Mouse (Mus musculus) naive thymus-derived CD4-positive, alpha-beta T cell, adult 2 months (primary cell): ENCODE measurements at regions not wholly inside any gene's neighbourhood (a gene's known extent, or its start where the extent isn't known, plus 50 kb on each side); places are given as distances from the start of the nearest gene placed in this dataset.

Experiments
- DNase-seq: peaks from one replicate; pipeline ENCODE4 v3.0.0-alpha.2; 2011; ENCODE audit warnings: low read depth

- DNase-seq, result no peak
Measured at GRCm38 (mm10) chr12:118784643-118785042, 61.5 kb upstream of the Sp8 start.

- no peak for DNase-seq
Measured at GRCm38 (mm10) chr12:118781978-118782377, 64.2 kb upstream of the Sp8 start.

- no peak for DNase-seq
Measured at GRCm38 (mm10) chr12:118775463-118776064, 70.6 kb upstream of the Sp8 start.

GRCm38 (mm10) chr12:118772790-118773189, 73.3 kb upstream of the Sp8 start:
- DNase-seq, result no peak

GRCm38 (mm10) chr12:118766472-118766871, 79.7 kb upstream of the Sp8 start:
- no peak for DNase-seq

- no peak for DNase-seq
Measured at GRCm38 (mm10) chr12:118754076-118754475, 92.1 kb upstream of the Sp8 start.

- DNase-seq, result no peak
Measured at GRCm38 (mm10) chr12:118739103-118739502, 107.0 kb upstream of the Sp8 start.

GRCm38 (mm10) chr12:118725891-118726290, 120.2 kb upstream of the Sp8 start:
- no peak for DNase-seq

GRCm38 (mm10) chr12:118719878-118720573, 126.1 kb upstream of the Sp8 start:
- DNase-seq, result no peak

GRCm38 (mm10) chr12:118716824-118717223, 129.3 kb upstream of the Sp8 start:
- DNase-seq, result no peak

- no peak for DNase-seq
Measured at GRCm38 (mm10) chr12:118706626-118707025, 139.5 kb upstream of the Sp8 start.

GRCm38 (mm10) chr12:118704826-118705225, 141.3 kb upstream of the Sp8 start:
- DNase-seq, result no peak

- no peak for DNase-seq
Measured at GRCm38 (mm10) chr12:118703730-118704129, 142.4 kb upstream of the Sp8 start.

GRCm38 (mm10) chr12:118703068-118703662, 143.0 kb upstream of the Sp8 start:
- DNase-seq, result no peak

GRCm38 (mm10) chr12:118701838-118702237, 144.3 kb upstream of the Sp8 start:
- no peak for DNase-seq

GRCm38 (mm10) chr12:118698110-118698509, 148.0 kb upstream of the Sp8 start:
- no peak for DNase-seq

GRCm38 (mm10) chr12:118694701-118695100, 151.4 kb upstream of the Sp8 start:
- no peak for DNase-seq

GRCm38 (mm10) chr12:118682902-118683301, 163.2 kb upstream of the Sp8 start:
- DNase-seq, result no peak

GRCm38 (mm10) chr12:118677989-118678388, 168.1 kb upstream of the Sp8 start:
- DNase-seq, result no peak

- no peak for DNase-seq
Measured at GRCm38 (mm10) chr12:118661575-118661974, 184.6 kb upstream of the Sp8 start.

- DNase-seq, result no peak
Measured at GRCm38 (mm10) chr12:118661214-118661486, 185.0 kb upstream of the Sp8 start.

- no peak for DNase-seq
Measured at GRCm38 (mm10) chr12:118660384-118661213, 185.5 kb upstream of the Sp8 start.
